Mouse (Mus musculus): ENCODE results near the gene Ppp1r9b. TPM values are rescaled to one million over a fixed set of nuclear protein-coding genes. Genes with fewer than 3 reads are reported as not detected.

The Ppp1r9b gene
- polyA plus RNA-seq, 1 experiment from 2014 or later = 14.4 TPM

DNA sequence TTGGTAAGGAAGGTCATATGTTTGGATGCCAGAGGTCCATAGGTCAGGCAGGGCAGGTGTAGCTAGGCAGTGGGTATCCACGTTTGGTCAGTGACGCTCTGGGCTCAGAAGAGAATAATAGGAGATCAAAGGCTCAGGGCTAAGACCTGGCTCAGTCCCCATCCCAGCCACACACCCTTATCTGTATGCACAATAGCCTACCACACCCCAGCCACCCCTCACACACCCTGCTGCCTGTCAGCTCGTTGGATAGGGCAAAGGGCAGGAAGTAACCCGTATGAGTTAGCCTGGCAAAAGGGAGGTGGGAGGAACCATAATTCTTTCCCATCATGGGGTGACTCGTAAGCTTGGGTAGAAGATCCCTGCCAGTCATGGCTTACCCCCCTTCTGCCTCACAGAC, 6.8 kb downstream of the Ppp1r9b start:
- DNase-seq (ENCODE audit: low spot score) (no peak), ATAC-seq (ENCODE audit: insufficient number of reproducible peaks, low FRiP score, low TSS enrichment, low read depth) (no peak)
- Histone ChIP-seq H3K9ac (ENCODE audit: low read length) (no peak overlapping the region), H3K27me3 (ENCODE audit: control insufficient read depth, insufficient read depth, low read length) (no peaks in the 10 kb centered on the region), H3K4me3 (ENCODE audit: low read depth, low read length) (no peak overlapping the region), H3K9me3 (ENCODE audit: control insufficient read depth, low read length) (no peaks in the 10 kb centered on the region), H3K36me3 (ENCODE audit: control insufficient read depth, insufficient read depth, low read length) (peaks cover 42% of the 10 kb centered on the region), H3K27ac (replicated peaks; ENCODE audit: low read depth, low read length) (no peak overlapping the region), H3K4me2 (ENCODE audit: low read depth, severe bottlenecking) (no peak overlapping the region), H3K4me1 (ENCODE audit: control insufficient read depth, insufficient read depth, low read length) (peaks cover 38% of the 10 kb centered on the region)
- WGBS = 67% methylated on average over 5 of the region's 5 CpGs

DNA sequence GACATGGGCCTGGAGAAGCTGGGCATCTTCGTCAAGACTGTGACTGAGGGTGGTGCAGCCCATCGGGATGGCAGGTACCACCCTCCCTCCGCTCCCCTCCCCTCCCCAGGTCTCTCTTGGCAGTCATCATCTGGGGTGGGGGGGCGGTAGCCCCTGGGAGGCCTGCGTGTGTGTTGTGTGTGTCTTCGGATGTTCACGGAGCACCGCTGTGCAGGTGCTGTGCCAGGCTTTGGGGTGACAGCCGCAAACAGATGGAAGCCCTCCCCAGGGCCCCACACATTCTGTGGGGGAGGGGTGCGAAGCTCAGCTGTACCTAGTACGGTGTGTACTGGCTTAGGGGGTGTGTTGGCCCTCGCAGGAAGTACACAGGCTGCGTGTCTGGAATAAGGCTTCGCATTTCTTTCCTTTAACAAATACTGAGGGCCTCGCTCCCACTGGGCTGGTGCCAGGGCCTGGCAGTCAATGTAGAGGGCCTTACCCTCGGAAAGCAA, 7.3 kb downstream of the Ppp1r9b start:
- Histone ChIP-seq H3K27me3 (ENCODE audit: control insufficient read depth, insufficient read depth, low read length) (no peaks in the 10 kb centered on the region), H3K4me2 (ENCODE audit: low read depth, severe bottlenecking) (0 out of 2 replicates have a peak overlapping the region, but pooled peaks have one; percentile 7), H3K9me3 (ENCODE audit: control insufficient read depth, low read length) (no peaks in the 10 kb centered on the region), H3K9ac (ENCODE audit: low read length) (no peak overlapping the region), H3K4me3 (ENCODE audit: low read depth, low read length) (peak overlapping the region; percentile 3; the same call in 1 of the 2 replicates), H3K27ac (replicated peaks; ENCODE audit: low read depth, low read length) (no peak overlapping the region), H3K36me3 (ENCODE audit: control insufficient read depth, insufficient read depth, low read length) (peaks cover 44% of the 10 kb centered on the region), H3K4me1 (ENCODE audit: control insufficient read depth, insufficient read depth, low read length) (peaks cover 33% of the 10 kb centered on the region)
- no peak for ATAC-seq (ENCODE audit: insufficient number of reproducible peaks, low FRiP score, low TSS enrichment, low read depth)
- WGBS = 91% methylated on average over 16 of the region's 16 CpGs
- DNase-seq (ENCODE audit: low spot score) = no peak

DNA sequence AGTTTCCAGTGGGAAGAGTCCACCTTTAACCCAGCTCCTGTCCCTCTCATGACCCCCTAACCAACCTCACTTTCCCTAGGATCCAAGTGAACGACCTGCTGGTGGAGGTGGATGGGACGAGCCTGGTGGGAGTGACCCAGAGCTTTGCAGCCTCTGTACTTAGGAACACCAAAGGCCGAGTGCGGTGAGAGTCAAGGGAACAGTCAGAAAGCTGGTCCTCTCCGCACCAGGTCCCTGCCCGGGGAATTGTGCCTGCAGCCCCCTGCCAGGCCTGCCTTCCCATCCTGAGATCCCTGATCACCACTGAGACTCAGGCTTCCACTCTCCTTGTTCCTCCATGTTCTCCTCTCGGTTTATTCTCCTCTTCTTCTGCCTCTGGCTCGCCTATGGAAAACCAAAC, 9.3 kb downstream of the Ppp1r9b start:
- no peaks in the 10 kb centered on the region for H3K27me3 ChIP-seq (ENCODE audit: control insufficient read depth, insufficient read depth, low read length)
- H3K4me3 ChIP-seq (ENCODE audit: low read depth, low read length) = no peak overlapping the region
- no peaks in the 10 kb centered on the region for H3K9me3 ChIP-seq (ENCODE audit: control insufficient read depth, low read length)
- ATAC-seq (ENCODE audit: insufficient number of reproducible peaks, low FRiP score, low TSS enrichment, low read depth) (no peak), DNase-seq (ENCODE audit: low spot score) (no peak)
- H3K9ac ChIP-seq (ENCODE audit: low read length) = peak overlapping the region; percentile 47
- 65% methylated on average over 8 of the region's 8 CpGs for WGBS
- H3K27ac ChIP-seq (replicated peaks; ENCODE audit: low read depth, low read length) = no peak overlapping the region; the same call in 1 of the 2 replicates
- H3K4me1 ChIP-seq (ENCODE audit: control insufficient read depth, insufficient read depth, low read length) = peaks cover 13% of the 10 kb centered on the region
- H3K4me2 ChIP-seq (ENCODE audit: low read depth, severe bottlenecking) = no peak overlapping the region
- peaks cover 52% of the 10 kb centered on the region for H3K36me3 ChIP-seq (ENCODE audit: control insufficient read depth, insufficient read depth, low read length)

DNA sequence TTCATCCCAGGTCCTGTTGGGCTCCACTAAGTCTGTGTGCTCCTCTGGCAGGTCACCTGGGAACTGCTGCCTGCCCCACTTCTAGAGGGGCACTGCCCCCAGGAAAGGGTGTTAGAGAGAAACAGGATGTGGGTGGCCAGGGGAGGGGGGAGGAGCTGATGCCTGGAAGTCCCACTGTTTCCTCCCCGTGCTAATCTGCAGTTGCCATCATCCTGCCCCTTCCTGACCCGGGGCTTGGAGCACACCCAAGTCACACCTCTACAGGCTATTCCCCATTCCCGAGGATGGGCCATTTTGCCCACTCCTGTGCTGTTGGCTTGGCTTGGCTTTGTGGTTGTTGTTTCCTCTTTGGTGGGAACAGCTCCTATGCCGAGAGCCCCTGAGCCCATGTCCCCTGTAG, 9.7 kb downstream of the Ppp1r9b start:
- no peaks in the 10 kb centered on the region for H3K9me3 ChIP-seq (ENCODE audit: control insufficient read depth, low read length)
- DNase-seq (ENCODE audit: low spot score) = no peak
- 27% methylated on average over 4 of the region's 4 CpGs for WGBS
- no peak overlapping the region for H3K4me2 ChIP-seq (ENCODE audit: low read depth, severe bottlenecking)
- peak overlapping the region; percentile 5; the same call in 1 of the 2 replicates for H3K27ac ChIP-seq (replicated peaks; ENCODE audit: low read depth, low read length)
- peaks cover 9% of the 10 kb centered on the region for H3K4me1 ChIP-seq (ENCODE audit: control insufficient read depth, insufficient read depth, low read length)
- H3K4me3 ChIP-seq (ENCODE audit: low read depth, low read length) = no peak overlapping the region
- H3K27me3 ChIP-seq (ENCODE audit: control insufficient read depth, insufficient read depth, low read length) = no peaks in the 10 kb centered on the region
- no peak for ATAC-seq (ENCODE audit: insufficient number of reproducible peaks, low FRiP score, low TSS enrichment, low read depth)
- peak overlapping the region; percentile 47 for H3K9ac ChIP-seq (ENCODE audit: low read length)
- H3K36me3 ChIP-seq (ENCODE audit: control insufficient read depth, insufficient read depth, low read length) = peaks cover 54% of the 10 kb centered on the region

DNA sequence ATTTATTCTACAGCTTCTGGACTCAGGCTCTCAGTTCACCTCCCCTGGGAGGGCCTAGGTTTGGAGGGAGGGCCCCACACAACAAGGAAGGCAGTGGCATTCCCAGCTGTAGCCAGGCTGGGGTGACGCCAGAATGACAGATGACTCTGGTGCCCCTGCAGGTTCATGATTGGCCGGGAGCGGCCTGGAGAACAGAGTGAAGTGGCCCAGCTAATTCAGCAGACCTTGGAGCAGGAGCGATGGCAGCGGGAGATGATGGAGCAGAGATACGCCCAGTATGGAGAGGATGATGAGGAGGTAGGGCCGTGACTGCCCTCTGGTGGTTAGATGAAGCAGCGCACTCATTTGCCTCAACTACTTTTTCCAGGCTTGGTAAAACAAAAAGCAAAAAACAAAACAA, 10.2 kb downstream of the Ppp1r9b start:
- no peak overlapping the region for H3K4me2 ChIP-seq (ENCODE audit: low read depth, severe bottlenecking)
- H3K4me3 ChIP-seq (ENCODE audit: low read depth, low read length) = no peak overlapping the region

DNA sequence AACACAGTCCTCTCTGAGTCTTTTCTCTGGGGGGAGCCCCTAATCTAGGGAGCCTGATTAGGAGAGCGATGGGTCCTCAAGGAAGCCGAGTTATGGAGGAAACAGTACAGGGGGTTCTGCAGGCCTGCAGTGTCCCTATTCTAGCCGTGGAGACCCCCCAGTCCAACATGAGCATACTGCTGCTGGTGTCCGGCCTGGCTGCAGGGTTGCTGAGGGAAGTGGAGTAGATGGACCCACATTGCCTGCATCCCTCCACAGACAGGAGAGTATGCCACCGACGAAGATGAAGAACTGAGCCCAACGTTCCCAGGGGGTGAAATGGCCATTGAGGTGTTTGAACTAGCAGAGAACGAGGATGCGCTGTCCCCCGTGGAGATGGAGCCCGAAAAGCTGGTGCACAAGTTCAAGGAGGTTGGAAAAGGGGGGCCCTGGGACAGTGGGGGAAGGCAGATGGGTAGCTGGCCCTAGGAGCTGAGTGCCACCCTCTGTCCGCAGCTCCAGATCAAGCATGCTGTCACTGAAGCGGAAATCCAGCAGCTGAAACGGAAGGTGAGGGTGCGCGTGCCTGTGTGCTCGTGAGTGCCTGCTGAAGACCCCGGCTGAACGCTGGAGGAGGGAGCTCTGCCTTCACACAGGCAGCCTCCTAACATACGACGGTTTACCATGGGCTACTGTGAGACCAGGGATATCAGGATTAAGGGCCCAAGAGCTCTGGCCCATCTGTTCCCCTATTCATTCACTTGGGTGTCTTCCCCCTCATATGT, 10.9 kb downstream of the Ppp1r9b start:
- Histone ChIP-seq H3K9me3 (ENCODE audit: control insufficient read depth, low read length) (no peaks in the 10 kb centered on the region), H3K36me3 (ENCODE audit: control insufficient read depth, insufficient read depth, low read length) (peaks cover 48% of the 10 kb centered on the region), H3K27me3 (ENCODE audit: control insufficient read depth, insufficient read depth, low read length) (no peaks in the 10 kb centered on the region), H3K4me2 (ENCODE audit: low read depth, severe bottlenecking) (no peak overlapping the region), H3K4me3 (ENCODE audit: low read depth, low read length) (no peak overlapping the region), H3K4me1 (ENCODE audit: control insufficient read depth, insufficient read depth, low read length) (peaks cover 15% of the 10 kb centered on the region), H3K9ac (ENCODE audit: low read length) (no peak overlapping the region), H3K27ac (replicated peaks; ENCODE audit: low read depth, low read length) (no peak overlapping the region)
- DNase-seq (ENCODE audit: low spot score) (no peak), ATAC-seq (ENCODE audit: insufficient number of reproducible peaks, low FRiP score, low TSS enrichment, low read depth) (no peak)
- 90% methylated on average over 21 of the region's 21 CpGs for WGBS

More for the DNA sequence above, 10.2 kb downstream of the Ppp1r9b start:
- ATAC-seq (ENCODE audit: insufficient number of reproducible peaks, low FRiP score, low TSS enrichment, low read depth) (peak; percentile 41; the same call in 1 of the 2 replicates), DNase-seq (ENCODE audit: low spot score) (peak; percentile 78)
- H3K4me1 ChIP-seq (ENCODE audit: control insufficient read depth, insufficient read depth, low read length) = peaks cover 11% of the 10 kb centered on the region
- no peak overlapping the region for H3K9ac ChIP-seq (ENCODE audit: low read length)
- peaks cover 52% of the 10 kb centered on the region for H3K36me3 ChIP-seq (ENCODE audit: control insufficient read depth, insufficient read depth, low read length)
- H3K9me3 ChIP-seq (ENCODE audit: control insufficient read depth, low read length) = no peaks in the 10 kb centered on the region
- 3% methylated on average over 8 of the region's 8 CpGs for WGBS
- H3K27ac ChIP-seq (replicated peaks; ENCODE audit: low read depth, low read length) = 0 out of 2 replicates have a peak overlapping the region, but pooled peaks have one; percentile 5
- no peaks in the 10 kb centered on the region for H3K27me3 ChIP-seq (ENCODE audit: control insufficient read depth, insufficient read depth, low read length)

DNA sequence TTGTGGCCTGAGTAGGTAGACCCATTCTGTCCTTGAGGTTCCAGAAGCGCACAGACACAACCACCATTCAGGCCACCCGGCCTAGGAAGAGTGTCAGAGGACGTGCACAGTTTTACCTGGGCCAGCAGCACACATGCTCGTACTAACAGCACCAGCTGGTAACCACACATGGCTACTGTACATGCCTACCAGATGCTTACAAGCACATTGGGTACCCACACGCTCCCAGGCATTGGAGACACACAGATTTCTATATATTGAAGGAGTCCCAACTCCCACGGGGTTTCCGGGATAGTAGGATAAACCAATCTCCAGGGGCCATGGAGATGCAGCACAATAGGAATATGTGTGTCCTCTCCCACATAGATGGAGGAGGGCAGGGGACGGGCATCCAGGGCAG, 11.9 kb downstream of the Ppp1r9b start:
- Histone ChIP-seq H3K4me2 (ENCODE audit: low read depth, severe bottlenecking) (no peak overlapping the region), H3K9me3 (ENCODE audit: control insufficient read depth, low read length) (no peaks in the 10 kb centered on the region), H3K4me1 (ENCODE audit: control insufficient read depth, insufficient read depth, low read length) (peaks cover 19% of the 10 kb centered on the region), H3K36me3 (ENCODE audit: control insufficient read depth, insufficient read depth, low read length) (peaks cover 42% of the 10 kb centered on the region), H3K27ac (replicated peaks; ENCODE audit: low read depth, low read length) (no peak overlapping the region), H3K9ac (ENCODE audit: low read length) (no peak overlapping the region), H3K27me3 (ENCODE audit: control insufficient read depth, insufficient read depth, low read length) (no peaks in the 10 kb centered on the region), H3K4me3 (ENCODE audit: low read depth, low read length) (no peak overlapping the region)
- WGBS = 89% methylated on average over 8 of the region's 8 CpGs
- ATAC-seq (ENCODE audit: insufficient number of reproducible peaks, low FRiP score, low TSS enrichment, low read depth) = no peak
- no peak for DNase-seq (ENCODE audit: low spot score)

DNA sequence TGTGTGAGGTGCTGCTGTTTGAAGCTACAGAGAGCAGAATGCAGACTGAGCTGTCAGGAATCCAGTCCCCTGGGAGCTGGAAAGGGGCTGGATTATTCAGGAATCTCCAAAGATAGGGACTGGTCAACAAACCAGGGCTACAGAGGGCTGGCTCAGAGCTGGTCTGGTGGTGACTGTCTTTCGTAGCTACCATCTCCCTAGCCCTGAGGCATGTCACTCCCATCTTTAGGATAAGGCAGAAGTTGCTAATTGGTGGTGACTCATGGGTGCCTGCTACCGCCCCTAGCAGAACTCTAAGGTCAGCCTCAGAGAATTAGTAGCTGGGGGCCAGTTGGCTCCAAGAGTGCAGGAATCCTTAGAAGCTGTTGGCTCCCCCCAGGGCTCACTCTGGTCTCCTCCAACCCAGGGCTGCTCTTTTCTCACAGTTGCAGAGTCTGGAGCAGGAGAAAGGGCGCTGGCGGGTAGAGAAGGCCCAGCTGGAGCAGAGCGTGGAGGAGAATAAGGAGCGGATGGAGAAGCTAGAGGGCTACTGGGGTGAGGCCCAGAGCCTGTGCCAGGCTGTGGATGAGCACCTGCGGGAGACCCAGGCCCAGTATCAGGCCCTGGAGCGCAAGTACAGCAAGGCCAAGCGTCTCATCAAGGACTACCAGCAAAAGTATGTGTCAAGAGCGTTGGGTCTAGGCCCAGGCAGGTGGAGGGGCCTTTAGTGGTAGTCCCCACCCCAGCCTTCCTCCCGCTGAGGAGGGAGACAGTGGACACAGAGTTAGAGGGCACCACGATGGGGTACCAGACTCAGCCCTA, 13.5 kb downstream of the Ppp1r9b start:
- ATAC-seq (ENCODE audit: insufficient number of reproducible peaks, low FRiP score, low TSS enrichment, low read depth) (no peak), DNase-seq (ENCODE audit: low spot score) (no peak)
- Histone ChIP-seq H3K4me3 (ENCODE audit: low read depth, low read length) (no peak overlapping the region), H3K4me1 (ENCODE audit: control insufficient read depth, insufficient read depth, low read length) (peaks cover 25% of the 10 kb centered on the region), H3K9me3 (ENCODE audit: control insufficient read depth, low read length) (no peaks in the 10 kb centered on the region), H3K9ac (ENCODE audit: low read length) (no peak overlapping the region), H3K27me3 (ENCODE audit: control insufficient read depth, insufficient read depth, low read length) (no peaks in the 10 kb centered on the region), H3K27ac (replicated peaks; ENCODE audit: low read depth, low read length) (no peak overlapping the region), H3K36me3 (ENCODE audit: control insufficient read depth, insufficient read depth, low read length) (peaks cover 37% of the 10 kb centered on the region), H3K4me2 (ENCODE audit: low read depth, severe bottlenecking) (no peak overlapping the region)
- WGBS = 82% methylated on average over 12 of the region's 12 CpGs
